Mouse (Mus musculus) kidney, embryonic 15.5 days (tissue): ENCODE results near the gene Vstm4. TPM values are rescaled to one million over a fixed set of nuclear protein-coding genes. Genes with fewer than 3 reads are reported as not detected.

Experiments used
- ATAC-seq: fragments of 200-750 bp; cut with Nextera tagmentation; replicated peaks from 2 replicates; pipeline ENCODE4 v1.8.0; 2017; ENCODE audit warnings: moderate TSS enrichment; ENCODE audit not compliant: low FRiP score
- H3K27ac ChIP-seq: fragments of 300-500 bp; sonication (generic); 2 replicates; pipeline ENCODE4 v1.5.1; 2015; ENCODE audit warnings: mild to moderate bottlenecking, inconsistent platforms
- H3K27me3 ChIP-seq: fragments of 300-500 bp; sonication (generic); 2 replicates; pipeline ENCODE4 v1.6.1; 2015; ENCODE audit warnings: inconsistent platforms
- H3K36me3 ChIP-seq: fragments of 300-500 bp; sonication (generic); 2 replicates; pipeline ENCODE4 v1.6.1; 2015; ENCODE audit warnings: inconsistent platforms
- H3K4me1 ChIP-seq: fragments of 300-500 bp; sonication (generic); 2 replicates; pipeline ENCODE4 v1.6.1; 2015; ENCODE audit warnings: inconsistent platforms
- H3K4me2 ChIP-seq: fragments of 300-500 bp; sonication (generic); 2 replicates; pipeline ENCODE4 v1.6.1; 2015; ENCODE audit warnings: moderate library complexity, mild to moderate bottlenecking, inconsistent platforms
- H3K4me3 ChIP-seq: fragments of 300-500 bp; sonication (generic); replicated peaks from 2 replicates; pipeline ENCODE4 v1.5.1; 2015; ENCODE audit warnings: mild to moderate bottlenecking, inconsistent platforms
- H3K9ac ChIP-seq: fragments of 300-500 bp; sonication (generic); 2 replicates; pipeline ENCODE4 v1.6.1; 2015; ENCODE audit warnings: mild to moderate bottlenecking, inconsistent platforms
- H3K9me3 ChIP-seq: fragments of 300-500 bp; sonication (generic); replicated peaks from 2 replicates; pipeline ENCODE4 v1.6.1; 2016; ENCODE audit warnings: inconsistent platforms
- WGBS: fragments of 180-500 bp; shearing (Covaris S2); methylation state at CpG from one replicate; pipeline ENCODE4 v1.1.7; 2015; ENCODE audit warnings: mixed read lengths; 5-methylcytosine and 5-hydroxymethylcytosine counted together
- polyA plus RNA-seq: library from polyadenylated mRNA; unstranded; fragments of >200 nt; fragmentation: Nextera tagmentation; extraction: Ambion mirVana; gene quantifications from 2 replicates; pipeline ENCODE4 v1.2.1, GENCODE M21; 2015

Gene Vstm4
- polyA plus RNA-seq, 1 experiment from 2014 or later, result 39.7 TPM

- H3K27me3 ChIP-seq, result 0 out of 2 replicates have a peak, but pooled peaks cover 3% of the 10 kb centered on the region
- no peak overlapping the region for H3K4me2 ChIP-seq
- H3K4me3 ChIP-seq, result no peak overlapping the region
- H3K36me3 ChIP-seq, result no peaks in the 10 kb centered on the region
- 39% methylated on average over 4 of the region's 4 CpGs for WGBS
- peak overlapping the region; percentile 63 for H3K27ac ChIP-seq
- no peak for ATAC-seq
- H3K4me1 ChIP-seq, result peaks cover 44% of the 10 kb centered on the region
- 0 out of 2 replicates have a peak, but pooled peaks cover 2% of the 10 kb centered on the region for H3K9me3 ChIP-seq
- no peak overlapping the region for H3K9ac ChIP-seq
These were observed 29.4 kb upstream of the Vstm4 start for GRCm38 (mm10) chr14:32827165-32827564.

GRCm38 (mm10) chr14:32827994-32828650 lies 28.4 kb upstream of the Vstm4 start:
- no peak for ATAC-seq

GRCm38 (mm10) chr14:32833847-32834246 lies 22.7 kb upstream of the Vstm4 start, which contains the start of gene Fam170b:
Gene Fam170b (plus strand): TSS chr14:32833962.
- Histone ChIP-seq H3K9ac (no peak within 1 kb of the TSS), H3K36me3 (no peaks in the 10 kb centered on the region), H3K4me1 (peaks cover 5% of the 10 kb centered on the region), H3K27ac (no peak within 1 kb of the TSS), H3K27me3 (peaks cover 7% of the 10 kb centered on the region; the same call in 1 of the 2 replicates), H3K4me2 (no peak within 1 kb of the TSS), H3K9me3 (0 out of 2 replicates have a peak, but pooled peaks cover 2% of the 10 kb centered on the region), H3K4me3 (no peak within 1 kb of the TSS)
- WGBS, result 70% methylated on average over 8 of the region's 8 CpGs
- no peak for ATAC-seq

More at GRCm38 (mm10) chr14:32827994-32828650, 28.4 kb upstream of the Vstm4 start:
- H3K27me3 ChIP-seq, result 0 out of 2 replicates have a peak, but pooled peaks cover 3% of the 10 kb centered on the region
- H3K9me3 ChIP-seq, result 0 out of 2 replicates have a peak, but pooled peaks cover 2% of the 10 kb centered on the region
- WGBS, result 47% methylated on average over 6 of the region's 6 CpGs
- no peak overlapping the region for H3K4me3 ChIP-seq
- H3K36me3 ChIP-seq, result no peaks in the 10 kb centered on the region
- H3K27ac ChIP-seq, result peak overlapping the region; percentile 63
- H3K9ac ChIP-seq, result no peak overlapping the region
- H3K4me1 ChIP-seq, result peaks cover 48% of the 10 kb centered on the region
- H3K4me2 ChIP-seq, result no peak overlapping the region

- Histone ChIP-seq H3K27ac (no peak overlapping the region), H3K4me1 (peaks cover 5% of the 10 kb centered on the region), H3K27me3 (peaks cover 7% of the 10 kb centered on the region; the same call in 1 of the 2 replicates), H3K4me2 (no peak overlapping the region), H3K9ac (no peak overlapping the region), H3K9me3 (0 out of 2 replicates have a peak, but pooled peaks cover under 1% of the 10 kb centered on the region), H3K4me3 (no peak overlapping the region), H3K36me3 (no peaks in the 10 kb centered on the region)
- no peak for ATAC-seq
- 84% methylated on average over 14 of the region's 14 CpGs for WGBS
These were observed 21.4 kb upstream of the Vstm4 start for GRCm38 (mm10) chr14:32835181-32835580.

- 90% methylated on average over 14 of the region's 14 CpGs for whole genome bisulfite sequencing
These were observed 21.0 kb upstream of the Vstm4 start for GRCm38 (mm10) chr14:32835596-32835995.

GRCm38 (mm10) chr14:32836191-32836590 lies 20.4 kb upstream of the Vstm4 start:
- peaks cover 5% of the 10 kb centered on the region for H3K4me1 ChIP-seq
- no peaks in the 10 kb centered on the region for H3K9me3 ChIP-seq
- no peak overlapping the region for H3K9ac ChIP-seq
- 90% methylated on average over 11 of the region's 11 CpGs for WGBS
- H3K4me3 ChIP-seq, result no peak overlapping the region
- no peaks in the 10 kb centered on the region for H3K36me3 ChIP-seq
- no peak overlapping the region for H3K27ac ChIP-seq
- ATAC-seq, result no peak
- H3K27me3 ChIP-seq, result peaks cover 9% of the 10 kb centered on the region; the same call in 1 of the 2 replicates
- no peak overlapping the region for H3K4me2 ChIP-seq

More at GRCm38 (mm10) chr14:32835596-32835995, 21.0 kb upstream of the Vstm4 start:
- Histone ChIP-seq H3K36me3 (no peaks in the 10 kb centered on the region), H3K27me3 (peaks cover 7% of the 10 kb centered on the region; the same call in 1 of the 2 replicates), H3K4me1 (peaks cover 5% of the 10 kb centered on the region), H3K27ac (no peak overlapping the region), H3K9me3 (no peaks in the 10 kb centered on the region), H3K4me2 (no peak overlapping the region), H3K9ac (no peak overlapping the region), H3K4me3 (no peak overlapping the region)
- no peak for ATAC-seq

- Histone ChIP-seq H3K9ac (no peak overlapping the region), H3K36me3 (no peaks in the 10 kb centered on the region), H3K4me3 (no peak overlapping the region), H3K4me1 (no peaks in the 10 kb centered on the region), H3K9me3 (no peaks in the 10 kb centered on the region), H3K27ac (no peak overlapping the region), H3K27me3 (0 out of 2 replicates have a peak, but pooled peaks cover 8% of the 10 kb centered on the region), H3K4me2 (no peak overlapping the region)
- ATAC-seq, result no peak
These were observed 14.5 kb upstream of the Vstm4 start for GRCm38 (mm10) chr14:32842052-32842451.

GRCm38 (mm10) chr14:32854059-32854458 lies 2.5 kb upstream of the Vstm4 start:
- Histone ChIP-seq H3K9ac (no peak overlapping the region), H3K27ac (no peak overlapping the region), H3K4me1 (peaks cover 24% of the 10 kb centered on the region), H3K36me3 (no peaks in the 10 kb centered on the region), H3K9me3 (no peaks in the 10 kb centered on the region), H3K4me2 (no peak overlapping the region), H3K4me3 (no peak overlapping the region), H3K27me3 (peaks cover 20% of the 10 kb centered on the region; the same call in 1 of the 2 replicates)
- 92% methylated on average over 4 of the region's 4 CpGs for WGBS
- no peak for ATAC-seq

- H3K27ac ChIP-seq, result 0 out of 2 replicates have a peak overlapping the region, but pooled peaks have one; percentile 69
- no peaks in the 10 kb centered on the region for H3K36me3 ChIP-seq
- ATAC-seq, result no peak
- H3K4me2 ChIP-seq, result peak overlapping the region; percentile 88
- H3K4me1 ChIP-seq, result peaks cover 44% of the 10 kb centered on the region
- H3K9me3 ChIP-seq, result no peaks in the 10 kb centered on the region
- H3K9ac ChIP-seq, result peak overlapping the region; percentile 60; the same call in 1 of the 2 replicates
- peaks cover 24% of the 10 kb centered on the region; the same call in 1 of the 2 replicates for H3K27me3 ChIP-seq
- whole genome bisulfite sequencing, result 33% methylated on average over 5 of the region's 5 CpGs
- H3K4me3 ChIP-seq, result peak overlapping the region; percentile 59
These were observed 310 bp upstream of the Vstm4 start for GRCm38 (mm10) chr14:32856246-32856645.

GRCm38 (mm10) chr14:32858361-32858760 lies 1.8 kb downstream of the Vstm4 start:
- Histone ChIP-seq H3K36me3 (no peaks in the 10 kb centered on the region), H3K4me2 (peak overlapping the region; percentile 88; the same call in 1 of the 2 replicates), H3K27ac (no peak overlapping the region), H3K27me3 (peaks cover 21% of the 10 kb centered on the region; the same call in 1 of the 2 replicates), H3K4me1 (peaks cover 54% of the 10 kb centered on the region), H3K9me3 (no peaks in the 10 kb centered on the region), H3K9ac (no peak overlapping the region), H3K4me3 (no peak overlapping the region)
- WGBS, result 93% methylated on average over 10 of the region's 10 CpGs
- ATAC-seq, result no peak

- no peak overlapping the region for H3K4me2 ChIP-seq
- H3K4me3 ChIP-seq, result no peak overlapping the region
- no peaks in the 10 kb centered on the region for H3K9me3 ChIP-seq
- H3K9ac ChIP-seq, result no peak overlapping the region
- H3K27ac ChIP-seq, result peak overlapping the region; percentile 78
- 75% methylated on average over 6 of the region's 6 CpGs for WGBS
- ATAC-seq, result no peak
- peaks cover 21% of the 10 kb centered on the region; the same call in 1 of the 2 replicates for H3K27me3 ChIP-seq
- peaks cover 54% of the 10 kb centered on the region for H3K4me1 ChIP-seq
- H3K36me3 ChIP-seq, result 0 out of 2 replicates have a peak, but pooled peaks cover 5% of the 10 kb centered on the region
These were observed 2.5 kb downstream of the Vstm4 start for GRCm38 (mm10) chr14:32858941-32859510.
